Mouse (Mus musculus): Measurements from ENCODE around the gene March4.

DNA sequence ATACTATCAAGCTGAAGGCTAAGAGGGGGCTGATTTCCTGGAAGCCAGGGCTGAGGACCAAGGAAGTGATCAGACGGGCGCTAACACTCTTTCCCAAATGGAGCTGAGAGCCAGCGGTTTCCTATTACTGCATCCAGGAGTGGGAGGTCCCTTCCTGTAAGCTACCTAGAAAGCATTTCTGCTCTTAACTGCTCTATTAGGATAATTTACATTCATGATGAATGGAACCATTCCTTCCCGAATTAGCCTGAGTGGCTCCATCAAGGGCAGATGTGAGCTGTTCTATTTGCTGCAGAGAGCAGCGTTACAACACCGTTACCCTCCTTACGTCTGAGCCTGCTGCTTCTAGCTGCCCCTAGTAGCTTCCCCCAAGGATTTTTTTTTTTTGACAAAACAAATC, 37.3 kb upstream of the March4 start:
- TF ChIP-seq POLR2A (IDR thresholded peaks at IDR 0.05; ENCODE audit: low read depth, low read length) (no peak), CTCF (IDR thresholded peaks at IDR 0.05; ENCODE audit: extremely low read depth, insufficient read length, insufficient replicate concordance, low read depth, low read length) (no peak)

Data from small intestine, adult 2 months (tissue).